ENCODE assay signal across 27 mouse cellular contexts in the genomic region with DNA sequence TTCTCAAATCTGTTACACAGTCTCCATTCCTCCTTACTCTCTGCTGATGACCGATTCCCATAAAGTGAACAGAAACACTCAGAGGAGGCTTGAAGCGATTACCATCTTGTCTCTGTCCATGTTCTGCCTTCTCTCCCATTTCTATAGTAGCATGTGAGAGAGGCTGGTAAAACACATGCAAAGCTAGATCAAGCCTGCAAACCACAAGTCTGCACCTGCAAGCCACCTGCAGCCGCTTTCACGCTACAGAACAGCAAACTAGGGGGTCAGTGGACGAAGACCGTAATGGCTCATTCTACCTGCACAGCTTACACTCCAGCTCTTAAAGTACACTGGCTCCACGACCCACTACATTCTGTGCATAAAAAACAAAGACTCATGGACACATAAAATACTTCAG. TPM values are rescaled to one million over a fixed set of nuclear protein-coding genes. Genes with fewer than 3 reads are reported as not detected.
A peak's percentile ranks its signal among the peaks of the same experiment; 100 is the strongest.
DNase-seq lines count a peak whose midpoint lies in the region; TF ChIP-seq lines count a peak whose summit lies in the region.
"Had no signal": no experiment of that assay in that cellular context is flagged by ENCODE, and none has a peak within 500 bp of the region (broad histone marks: within the 10 kb centered on the region; RNA-seq: fewer than 3 reads in every experiment).

No protein-coding gene starts in this region.

- TF ChIP-seq POLR2A in spleen, adult 2 months (IDR thresholded peaks at IDR 0.05; ENCODE audit: low read depth, low read length): no peak
- TF ChIP-seq POLR2A in olfactory bulb, adult 2 months (IDR thresholded peaks at IDR 0.05; ENCODE audit: insufficient read depth, low read depth, low read length): no peak

- H3K27me3 ChIP-seq in spleen, adult 2 months (ENCODE audit: control insufficient read depth, insufficient read depth, low read length): no peaks in the 10 kb centered on the region
- H3K27me3 ChIP-seq: embryonic facial prominence, embryonic 12.5 days; heart, embryonic 13.5 days; liver, embryonic 12.5 days; midbrain, embryonic 12.5 days; neural tube, embryonic 13.5 days; stomach, embryonic 15.5 days had no signal

- H3K4me1 ChIP-seq in spleen, adult 2 months (ENCODE audit: control insufficient read depth, insufficient read depth, insufficient read length): peaks cover 19% of the 10 kb centered on the region
- H3K4me1 ChIP-seq in olfactory bulb, adult 2 months (ENCODE audit: control insufficient read depth, insufficient read depth, low read length): peaks cover 20% of the 10 kb centered on the region
- H3K4me1 ChIP-seq: stomach, embryonic 15.5 days had no signal

- H3K27ac ChIP-seq in spleen, adult 2 months (ENCODE audit: insufficient read depth, low read length): peak overlapping the region; percentile 75; the same call in 1 of the 2 replicates
- peak overlapping the region; percentile 39; the same call in 1 of the 2 replicates for H3K27ac ChIP-seq in olfactory bulb, adult 2 months (ENCODE audit: insufficient read depth, low read depth, low read length)
- H3K27ac ChIP-seq: embryonic facial prominence, embryonic 12.5 days; heart, adult 2 months; heart, embryonic 13.5 days; layer of hippocampus, adult 2 months; limb, embryonic 13.5 days; liver, embryonic 12.5 days; midbrain, embryonic 12.5 days; neural tube, embryonic 13.5 days; stomach, embryonic 15.5 days had no signal

- peak in 1 of 2 experiments; percentile 55 for DNase-seq in spleen, adult 2 months (ENCODE audit: low read depth in 1 of 2, low spot score in 2 of 2)
- DNase-seq in spleen, postnatal 4 days (ENCODE audit: low spot score in 2 of 2): no peak
- peak; percentile 78 for DNase-seq in thymus, postnatal 0 days (ENCODE audit: low spot score)
- DNase-seq in thymus, postnatal 4 days: peak; percentile 68
- DNase-seq in right cerebral cortex, postnatal 10 days (ENCODE audit: low spot score in 2 of 2): no peak
- no peak for DNase-seq in MN1 (ENCODE audit: low spot score)
- DNase-seq: adrenal gland, postnatal 25 days; cerebellum, adult 11-12 months; cerebellum, adult 9-11 months; embryo, embryonic 11 days; gastrocnemius, postnatal 14 days; heart, adult 2 months; heart, postnatal 14 days; kidney, adult 2 months; kidney, postnatal 36 days; lung, adult 18-20 months; retina, postnatal 1 day; right cerebral cortex, postnatal 25 days had no signal

- WGBS in spleen, adult 2 months: 43% methylated on average over 7 of the region's 7 CpGs
- 92% methylated on average over 7 of the region's 7 CpGs for WGBS in olfactory bulb, adult 2 months

- H3K4me3 ChIP-seq in spleen, adult 2 months (ENCODE audit: extremely low read depth, insufficient read depth, insufficient read length): no peak overlapping the region
- no peak overlapping the region for H3K4me3 ChIP-seq in olfactory bulb, adult 2 months (ENCODE audit: insufficient read depth, low read depth, low read length)
- H3K4me3 ChIP-seq: embryonic facial prominence, embryonic 12.5 days; heart, adult 2 months; heart, embryonic 13.5 days; layer of hippocampus, adult 2 months; limb, embryonic 13.5 days; liver, embryonic 12.5 days; midbrain, embryonic 12.5 days; neural tube, embryonic 13.5 days; stomach, embryonic 15.5 days had no signal

- no peak for TF ChIP-seq CTCF in spleen, adult 2 months (IDR thresholded peaks at IDR 0.05; ENCODE audit: extremely low read depth, insufficient read depth, insufficient read length, insufficient replicate concordance)
- TF ChIP-seq CTCF in olfactory bulb, adult 2 months (IDR thresholded peaks at IDR 0.05; ENCODE audit: insufficient read depth, low read depth, low read length): no peak

- no peaks in the 10 kb centered on the region for H3K36me3 ChIP-seq in spleen, adult 2 months (ENCODE audit: control insufficient read depth, insufficient read depth, low read length)
- H3K36me3 ChIP-seq: embryonic facial prominence, embryonic 12.5 days; heart, embryonic 13.5 days; limb, embryonic 13.5 days; liver, embryonic 12.5 days; midbrain, embryonic 12.5 days; neural tube, embryonic 13.5 days; stomach, embryonic 15.5 days had no signal

RNA-seq across cellular contexts. Expression of a gene that starts 5.7 kb away (rescaled TPM):
- 29.1 and 36.5 TPM in 2 replicates for polyA plus RNA-seq in spleen, adult 2 months (2012; rRNA removed)
- not detected in 2 replicates for polyA plus RNA-seq in olfactory bulb, adult 2 months (2012; ENCODE audit: insufficient read depth, insufficient read length, low replicate concordance, missing spikeins)
- 109 and 131 TPM in 2 replicates for polyA plus RNA-seq in thymus, postnatal 0 days (2015; fragmentation: Nextera tagmentation; extraction: Ambion mirVana)

Comparison
In these comparisons a context has a peak if more than half of its experiments do, and no peak if none do; other contexts are left out.
1. DNase-seq: peak in thymus, postnatal 0 days (single experiment) and thymus, postnatal 4 days (single experiment); none in spleen, postnatal 4 days (0 of 2), right cerebral cortex, postnatal 10 days (0 of 2) and MN1 (single experiment).